Mouse (Mus musculus) midbrain, postnatal 0 days (tissue): ENCODE measurements at regions not wholly inside any gene's neighbourhood (a gene's known extent, or its start where the extent isn't known, plus 50 kb on each side); places are given as distances from the start of the nearest gene placed in this dataset.

ENCODE experiments used
- ATAC-seq: fragments of 200-750 bp; cut with Nextera tagmentation; 2 replicates; pipeline ENCODE4 v1.8.0; 2017; ENCODE audit warnings: moderate number of reproducible peaks, mild to moderate bottlenecking, moderate TSS enrichment, moderate library complexity; ENCODE audit not compliant: low FRiP score
- DNase-seq: peaks from one replicate; pipeline ENCODE4 v3.0.0-alpha.2; 2015; ENCODE audit warnings: low spot score
- H3K27ac ChIP-seq: fragments of 300-500 bp; sonication (generic); 2 replicates; pipeline ENCODE4 v1.5.1; 2014; ENCODE audit warnings: low read depth, mild to moderate bottlenecking, low read length, mixed read lengths
- H3K27me3 ChIP-seq: fragments of 300-500 bp; sonication (generic); 2 replicates; pipeline ENCODE4 v1.6.1; 2014; ENCODE audit warnings: low read length, control low read depth, mixed read lengths; ENCODE audit not compliant: insufficient read depth
- H3K36me3 ChIP-seq: fragments of 300-500 bp; sonication (generic); 2 replicates; pipeline ENCODE4 v1.6.1; 2014; ENCODE audit warnings: low read length, control low read depth, mixed read lengths; ENCODE audit not compliant: insufficient read depth
- H3K4me1 ChIP-seq: fragments of 300-500 bp; sonication (generic); 2 replicates; pipeline ENCODE4 v1.6.1; 2014; ENCODE audit warnings: mild to moderate bottlenecking, control low read depth, antibody characterized with exemption, low read length, mixed read lengths; ENCODE audit not compliant: insufficient read depth
- H3K4me2 ChIP-seq: fragments of 300-500 bp; sonication (generic); 2 replicates; pipeline ENCODE4 v1.6.1; 2014; ENCODE audit warnings: low read depth, mild to moderate bottlenecking, low read length, mixed read lengths; ENCODE audit not compliant: poor library complexity, severe bottlenecking
- H3K4me3 ChIP-seq: fragments of 300-500 bp; sonication (generic); 2 replicates; pipeline ENCODE4 v1.5.1; 2014; ENCODE audit warnings: low read depth, mild to moderate bottlenecking, low read length, moderate library complexity
- H3K9ac ChIP-seq: fragments of 300-500 bp; sonication (generic); replicated peaks from 2 replicates; pipeline ENCODE4 v1.6.1; 2014; ENCODE audit warnings: mild to moderate bottlenecking, low read length, moderate library complexity, mixed read lengths; ENCODE audit not compliant: poor library complexity, severe bottlenecking
- H3K9me3 ChIP-seq: fragments of 300-500 bp; sonication (generic); 2 replicates; pipeline ENCODE4 v1.6.1; 2016; ENCODE audit warnings: low read length, control low read depth
- CTCF ChIP-seq: IDR thresholded peaks from 2 replicates; pipeline ENCODE4 v1.5.1; 2016; ENCODE audit warnings: antibody characterized with exemption, mild to moderate bottlenecking
- WGBS: fragments of 180-500 bp; shearing (Covaris S2); extraction: QIAGEN DNeasy Blood & Tissue Kit; methylation state at CpG from one replicate; pipeline ENCODE4 v1.1.7; 2014; 5-methylcytosine and 5-hydroxymethylcytosine counted together

GRCm38 (mm10) chrX:17026161-17026829 lies 114.7 kb upstream of the Ndp start:
- no peak for ATAC-seq

DNA sequence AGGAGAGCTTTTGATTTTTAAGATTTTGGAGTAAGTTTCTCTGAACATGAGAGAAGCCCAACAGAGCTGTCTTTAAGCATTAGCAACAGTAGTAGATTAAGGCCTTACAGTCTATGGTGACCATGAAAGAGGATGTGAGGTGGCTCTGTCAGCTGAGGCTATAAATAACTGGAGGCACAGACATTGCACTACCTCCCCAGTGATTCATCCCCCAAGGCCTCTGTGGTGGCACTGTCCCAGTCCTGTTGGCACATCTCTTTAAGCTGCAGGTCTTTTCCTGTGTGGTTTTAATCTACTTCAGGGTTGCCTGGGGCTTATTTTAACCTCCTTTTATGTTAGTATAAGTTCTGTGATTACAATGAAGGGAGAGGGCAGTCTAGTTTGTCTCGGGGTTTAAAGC lies 106.2 kb upstream of the Ndp start:
- H3K27me3 ChIP-seq = no peaks in the 10 kb centered on the region
- no peaks in the 10 kb centered on the region for H3K4me1 ChIP-seq
- no peak overlapping the region for H3K4me2 ChIP-seq
- 63% methylated on average over 1 of the region's 1 CpGs for WGBS
- no peak for ATAC-seq
- no peak overlapping the region for H3K9ac ChIP-seq
- DNase-seq = no peak
- TF ChIP-seq CTCF = no peak
- no peaks in the 10 kb centered on the region for H3K9me3 ChIP-seq
- no peak overlapping the region for H3K4me3 ChIP-seq
- no peak overlapping the region for H3K27ac ChIP-seq
- H3K36me3 ChIP-seq = no peaks in the 10 kb centered on the region

More at GRCm38 (mm10) chrX:17026161-17026829, 114.7 kb upstream of the Ndp start:
- H3K36me3 ChIP-seq = no peaks in the 10 kb centered on the region
- no peak overlapping the region for H3K27ac ChIP-seq
- no peaks in the 10 kb centered on the region for H3K4me1 ChIP-seq
- TF ChIP-seq CTCF = no peak
- DNase-seq = no peak
- no peak overlapping the region for H3K4me3 ChIP-seq
- no peak overlapping the region for H3K9ac ChIP-seq
- H3K27me3 ChIP-seq = no peaks in the 10 kb centered on the region
- H3K4me2 ChIP-seq = no peak overlapping the region
- H3K9me3 ChIP-seq = no peaks in the 10 kb centered on the region

DNA sequence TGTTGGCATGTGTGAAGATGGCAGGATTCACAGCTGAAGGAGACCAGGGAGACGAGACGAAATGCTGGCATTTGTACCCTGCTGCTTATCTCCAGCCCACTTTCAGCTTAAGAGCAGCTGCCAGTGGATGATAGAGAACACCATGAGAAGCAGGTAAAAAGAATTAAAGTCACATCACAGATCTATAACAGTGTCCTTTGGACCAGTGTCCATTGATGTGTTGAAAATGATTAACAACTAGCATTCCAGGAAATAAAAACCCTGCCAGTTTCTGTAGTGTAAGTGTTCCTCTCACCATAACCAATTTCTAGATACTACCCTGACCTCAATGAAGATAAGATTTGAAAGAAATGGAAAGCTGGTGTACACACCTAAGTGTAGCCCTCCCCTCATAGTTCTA lies 97.6 kb upstream of the Ndp start:
- no peaks in the 10 kb centered on the region for H3K36me3 ChIP-seq
- TF ChIP-seq CTCF = no peak
- no peaks in the 10 kb centered on the region for H3K9me3 ChIP-seq
- H3K4me2 ChIP-seq = no peak overlapping the region
- no peak for ATAC-seq
- DNase-seq = no peak
- no peak overlapping the region for H3K4me3 ChIP-seq
- no peak overlapping the region for H3K27ac ChIP-seq
- H3K4me1 ChIP-seq = no peaks in the 10 kb centered on the region
- no peak overlapping the region for H3K9ac ChIP-seq
- H3K27me3 ChIP-seq = no peaks in the 10 kb centered on the region
- 70% methylated on average over 2 of the region's 2 CpGs for WGBS

DNA sequence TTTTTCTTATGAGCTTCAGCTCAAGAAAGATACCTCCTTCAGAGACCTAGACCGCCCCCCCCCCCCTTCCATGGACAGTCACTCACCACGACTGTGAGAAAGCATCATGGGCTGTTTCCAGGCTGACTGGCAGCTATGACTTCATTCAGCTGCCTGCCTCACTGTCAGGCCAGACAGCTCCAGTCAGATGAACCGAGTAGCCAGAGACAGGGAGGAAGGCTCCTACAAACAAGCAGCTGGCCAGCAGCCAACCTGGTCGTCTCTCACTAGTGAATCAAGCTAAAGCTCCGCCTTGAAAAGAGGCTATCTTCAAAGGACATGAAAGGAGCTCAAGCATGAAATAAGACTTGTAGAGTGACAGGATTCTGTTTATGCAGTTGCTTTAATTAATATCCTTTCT lies 87.0 kb upstream of the Ndp start:
- no peaks in the 10 kb centered on the region for H3K27me3 ChIP-seq
- ATAC-seq (peak; percentile 44; the same call in 1 of the 2 replicates), DNase-seq (peak; percentile 75)
- H3K4me1 ChIP-seq = no peaks in the 10 kb centered on the region
- TF ChIP-seq CTCF = no peak
- H3K9ac ChIP-seq = no peak overlapping the region
- H3K4me3 ChIP-seq = no peak overlapping the region
- H3K27ac ChIP-seq = no peak overlapping the region
- H3K4me2 ChIP-seq = no peak overlapping the region
- H3K9me3 ChIP-seq = no peaks in the 10 kb centered on the region
- no peaks in the 10 kb centered on the region for H3K36me3 ChIP-seq
- WGBS = 35% methylated on average over 5 of the region's 5 CpGs
